Mouse (Mus musculus) E14TG2a.4 (cell line): ENCODE data around the gene Csf2rb.
"Not testable (repeated sequence)": the region's sequence is repeated elsewhere in the genome, so short reads cannot be mapped to it uniquely, and the experiment has no call there.

ENCODE experiments used
- H3K27me3 ChIP-seq: 2 replicates; pipeline ENCODE4 v1.6.1; 2014; ENCODE audit warnings: low read length, control low read depth; ENCODE audit not compliant: insufficient read depth
- H3K36me3 ChIP-seq: 2 replicates; pipeline ENCODE4 v1.6.1; 2014; ENCODE audit warnings: low read length, control low read depth; ENCODE audit not compliant: insufficient read depth
- H3K4me1 ChIP-seq: replicated peaks from 2 replicates; pipeline ENCODE4 v1.6.1; 2014; ENCODE audit warnings: low read depth, low read length, control low read depth
- H3K4me3 ChIP-seq: replicated peaks from 2 replicates; pipeline ENCODE4 v1.5.1; 2014; ENCODE audit warnings: mild to moderate bottlenecking, low read length
- H3K9me3 ChIP-seq: 2 replicates; pipeline ENCODE4 v1.6.1; 2014; ENCODE audit warnings: low read length, control low read depth
- CTCF ChIP-seq: conservative IDR thresholded peaks from 2 replicates; pipeline ENCODE4 v1.5.1; 2014; ENCODE audit warnings: low read length
- NANOG ChIP-seq: IDR thresholded peaks from 2 replicates; pipeline ENCODE4 v1.6.1; 2014; ENCODE audit warnings: borderline replicate concordance, low read length, mixed read lengths
- POU5F1 ChIP-seq: IDR thresholded peaks from 2 replicates; pipeline ENCODE4 v1.6.1; 2014; ENCODE audit warnings: low read length, borderline replicate concordance

The Csf2rb gene

DNA sequence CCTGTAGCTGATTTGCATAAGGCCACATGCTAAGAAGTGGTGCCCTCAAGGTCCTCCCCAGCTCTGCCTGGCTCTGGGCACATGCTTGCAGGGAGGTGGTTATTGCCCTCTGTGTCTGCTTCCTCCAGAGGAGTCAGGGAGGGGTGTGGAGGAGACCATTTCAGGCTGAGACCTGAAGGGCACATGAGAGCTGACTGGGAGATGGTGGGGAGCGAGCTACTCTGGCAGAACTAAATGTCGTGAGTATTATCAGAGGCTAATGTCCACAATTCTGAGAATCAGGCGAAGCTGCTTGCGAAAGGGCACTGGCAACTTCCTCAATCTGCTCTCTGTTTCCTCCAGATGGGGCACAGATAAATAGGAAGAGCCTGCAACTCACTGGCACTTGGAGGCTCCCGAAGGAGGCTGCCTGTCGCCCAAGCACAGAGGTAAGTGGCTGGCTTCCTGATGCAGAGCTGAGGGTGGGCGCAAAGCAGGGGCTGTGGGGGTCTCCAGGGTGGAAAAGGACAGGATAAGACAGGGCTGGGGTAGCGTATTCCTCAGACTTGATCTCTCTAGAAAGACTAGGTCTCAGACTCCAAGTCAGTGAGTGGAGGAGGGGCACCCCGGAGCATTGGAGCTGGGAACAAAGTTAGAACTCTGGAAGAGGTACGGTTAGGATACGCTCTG, at the start of gene Csf2rb:
Csf2rb (plus strand) TSS at position 82 of the 669 bp plus-strand sequence.
- no peaks in the 10 kb centered on the region for H3K27me3 ChIP-seq
- H3K36me3 ChIP-seq, result no peaks in the 10 kb centered on the region
- TF ChIP-seq CTCF, result no peak
- TF ChIP-seq POU5F1, result no peak
- TF ChIP-seq NANOG, result no peak
- H3K4me1 ChIP-seq, result no peaks in the 10 kb centered on the region
- H3K9me3 ChIP-seq, result no peaks in the 10 kb centered on the region
- no peak within 1 kb of the TSS for H3K4me3 ChIP-seq

DNA sequence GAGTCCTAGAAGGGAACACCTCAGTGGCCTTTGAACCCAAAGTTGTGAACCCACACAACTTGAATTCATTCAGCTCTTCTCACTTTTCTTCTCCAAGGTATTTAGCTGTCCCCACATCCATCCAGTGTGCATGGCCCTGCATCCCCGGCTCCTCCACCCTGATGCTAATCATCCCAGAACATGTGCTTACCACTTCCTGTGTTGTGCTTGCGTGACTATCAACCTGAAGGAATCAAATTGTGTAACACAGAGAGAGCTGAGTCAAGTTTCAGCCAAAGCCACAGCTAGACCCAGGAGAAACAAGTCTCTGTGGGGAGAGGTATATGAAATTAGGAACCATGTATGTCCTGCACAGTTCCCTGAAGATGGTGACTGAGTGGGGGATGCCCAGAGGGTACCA, 47.2 kb upstream of the Csf2rb start:
- no peaks in the 10 kb centered on the region for H3K9me3 ChIP-seq
- TF ChIP-seq CTCF (no peak), NANOG (no peak), POU5F1 (no peak)
- H3K27me3 ChIP-seq, result no peaks in the 10 kb centered on the region
- no peaks in the 10 kb centered on the region for H3K36me3 ChIP-seq
- H3K4me1 ChIP-seq, result peaks cover 4% of the 10 kb centered on the region
- H3K4me3 ChIP-seq, result no peak overlapping the region

DNA sequence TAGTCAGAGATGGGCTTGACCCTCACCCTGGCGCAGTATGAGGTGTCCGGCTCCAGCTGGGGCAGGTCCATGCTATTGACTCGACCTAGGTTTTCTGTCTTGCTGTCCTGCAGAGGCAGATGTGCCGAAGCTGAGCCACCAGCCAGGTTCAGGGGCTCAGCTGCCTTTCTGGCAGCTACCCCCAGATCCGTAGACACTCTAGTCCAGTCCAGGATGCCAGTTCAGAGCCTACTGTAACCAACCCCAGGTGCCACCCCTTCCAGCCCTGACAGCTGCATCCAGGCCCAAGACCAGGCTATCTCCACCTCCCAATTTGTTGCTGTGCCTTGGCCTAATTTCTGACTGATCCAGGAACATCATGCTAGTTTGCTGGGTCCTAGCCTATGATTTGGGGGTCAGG, 37.6 kb upstream of the Csf2rb start:
- Histone ChIP-seq H3K27me3 (no peaks in the 10 kb centered on the region), H3K4me3 (no peak overlapping the region), H3K9me3 (no peaks in the 10 kb centered on the region), H3K4me1 (no peaks in the 10 kb centered on the region), H3K36me3 (no peaks in the 10 kb centered on the region)
- TF ChIP-seq CTCF, result no peak
- TF ChIP-seq POU5F1, result no peak

DNA sequence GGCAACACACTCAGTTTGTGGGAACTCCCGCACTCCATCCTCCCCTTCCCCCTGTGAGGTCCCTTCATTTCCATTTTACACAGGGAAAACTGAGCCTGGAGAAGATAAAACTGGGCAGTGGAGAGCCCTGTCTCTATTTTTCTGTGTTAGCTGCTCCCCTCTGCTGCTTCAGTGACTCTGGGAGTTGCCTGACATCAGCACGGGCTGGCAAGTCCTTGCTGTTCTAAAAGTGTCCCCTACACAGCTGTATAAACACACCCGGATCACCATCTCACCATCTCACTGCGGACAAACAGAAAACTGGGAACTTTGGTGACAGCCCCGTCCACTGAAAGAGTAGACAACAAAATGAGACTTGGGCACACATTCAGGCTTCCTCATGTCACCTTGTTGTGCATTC, 35.8 kb upstream of the Csf2rb start:
- H3K4me1 ChIP-seq, H3K4me3 ChIP-seq, H3K9me3 ChIP-seq, H3K27me3 ChIP-seq, H3K36me3 ChIP-seq: not testable (repeated sequence)

DNA sequence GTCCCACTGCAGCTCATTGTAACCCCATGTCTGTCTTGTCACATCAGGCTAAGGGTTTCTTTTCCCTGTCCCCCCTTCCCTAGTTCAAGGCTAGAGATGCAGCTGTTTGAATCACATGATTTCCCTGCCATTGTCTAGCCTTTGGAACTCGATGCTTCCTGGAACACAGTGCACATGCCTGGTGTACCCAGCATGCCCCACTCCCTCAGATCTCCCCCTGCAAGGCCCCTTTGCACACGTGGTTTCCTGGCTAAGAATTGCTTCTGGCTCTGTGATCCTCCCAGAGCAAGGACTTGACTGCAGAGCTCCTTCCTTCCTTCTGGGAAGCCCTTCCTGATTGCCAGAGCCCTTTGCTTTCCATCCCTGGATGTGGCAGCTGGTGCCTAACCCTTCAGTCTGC, 32.3 kb upstream of the Csf2rb start:
- not testable (repeated sequence) for H3K4me3 ChIP-seq, H3K4me1 ChIP-seq, H3K27me3 ChIP-seq, H3K9me3 ChIP-seq, H3K36me3 ChIP-seq

DNA sequence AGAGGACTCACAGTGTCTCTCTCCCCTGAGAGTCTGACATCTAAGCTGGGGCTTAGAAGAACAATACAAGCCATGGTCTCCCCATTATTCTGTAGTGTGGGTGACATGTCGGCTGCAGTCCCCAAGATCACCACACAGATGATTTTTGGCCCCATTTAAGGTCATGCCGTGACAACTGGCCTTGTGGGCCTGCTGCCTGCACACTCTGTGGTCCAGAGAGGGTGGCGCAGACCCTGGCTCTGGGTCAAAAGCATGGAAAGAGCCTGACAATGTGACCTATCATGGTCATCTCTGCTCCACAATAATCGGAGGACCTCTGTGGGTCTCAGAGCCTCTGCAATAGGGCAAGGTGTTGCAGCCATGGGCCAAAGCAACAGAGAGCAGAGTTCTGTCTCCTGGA, 31.8 kb upstream of the Csf2rb start:
- H3K9me3 ChIP-seq, result no peaks in the 10 kb centered on the region
- TF ChIP-seq CTCF (no peak), NANOG (no peak), POU5F1 (no peak)
- no peaks in the 10 kb centered on the region for H3K36me3 ChIP-seq
- no peaks in the 10 kb centered on the region for H3K27me3 ChIP-seq
- H3K4me3 ChIP-seq, result no peak overlapping the region
- no peaks in the 10 kb centered on the region for H3K4me1 ChIP-seq

DNA sequence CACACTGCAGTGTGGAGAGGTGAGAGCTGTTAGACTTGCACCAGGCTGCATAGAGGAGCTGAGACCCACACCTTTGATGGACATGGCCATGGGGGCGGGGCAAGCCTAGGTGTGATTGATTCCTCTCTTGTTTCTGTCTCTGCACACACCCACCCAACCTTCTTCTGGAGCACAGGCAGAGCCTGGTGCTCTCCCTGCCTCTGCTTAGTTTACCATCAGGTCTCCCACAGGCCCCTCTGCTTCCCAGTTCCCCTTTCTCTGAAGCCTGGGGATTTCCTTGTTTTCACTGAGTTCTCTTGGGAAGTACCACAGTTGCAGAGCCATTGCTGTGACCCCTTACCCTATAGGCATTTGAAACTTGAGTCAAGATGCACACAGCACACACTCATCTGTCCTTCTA, 27.0 kb upstream of the Csf2rb start:
- Histone ChIP-seq H3K36me3 (no peaks in the 10 kb centered on the region), H3K4me1 (no peaks in the 10 kb centered on the region), H3K9me3 (no peaks in the 10 kb centered on the region), H3K4me3 (no peak overlapping the region), H3K27me3 (no peaks in the 10 kb centered on the region)
- TF ChIP-seq CTCF (no peak), NANOG (no peak), POU5F1 (no peak)

DNA sequence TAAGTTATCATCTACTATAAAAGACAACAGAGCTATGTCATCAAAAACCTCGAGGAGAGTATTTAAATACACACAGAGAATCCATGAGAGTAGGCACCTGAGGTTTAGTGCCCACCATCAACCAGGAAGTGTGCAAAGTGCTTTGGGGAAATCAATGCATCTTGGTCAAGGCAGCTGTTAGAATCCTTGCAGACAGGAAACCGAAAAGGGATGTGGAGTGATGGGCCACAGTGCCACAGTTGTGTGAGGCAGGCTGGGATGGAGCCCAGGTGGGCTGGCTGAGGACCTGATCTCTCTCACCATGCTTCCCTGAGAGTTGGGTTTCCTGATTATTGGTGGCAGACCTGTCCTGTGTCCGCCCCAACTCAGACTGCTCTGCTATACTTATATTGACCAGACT, 25.9 kb upstream of the Csf2rb start:
- H3K4me3 ChIP-seq, result no peak overlapping the region
- H3K9me3 ChIP-seq, result no peaks in the 10 kb centered on the region
- no peaks in the 10 kb centered on the region for H3K4me1 ChIP-seq
- H3K36me3 ChIP-seq, result no peaks in the 10 kb centered on the region
- TF ChIP-seq POU5F1 (no peak), NANOG (no peak), CTCF (no peak)
- no peaks in the 10 kb centered on the region for H3K27me3 ChIP-seq

DNA sequence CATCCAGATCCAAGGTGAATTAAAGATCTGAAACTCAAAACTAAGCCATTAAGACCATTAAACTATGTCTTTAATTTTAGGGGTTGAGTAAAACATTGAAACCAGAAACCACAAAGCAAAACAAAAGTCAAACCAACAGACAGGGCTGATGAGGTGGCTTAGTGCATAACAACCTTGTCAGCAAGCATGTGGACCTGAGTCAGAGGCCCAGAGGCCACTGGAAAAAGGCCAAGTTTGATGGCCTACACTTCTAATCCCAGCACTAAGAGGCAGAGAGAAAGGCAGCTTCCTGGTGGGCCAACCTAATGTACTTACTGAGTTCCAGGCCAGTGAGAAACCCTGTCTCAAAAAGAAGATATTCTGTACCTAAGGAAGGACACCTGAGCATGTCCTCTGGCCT, 24.8 kb upstream of the Csf2rb start:
- no peaks in the 10 kb centered on the region for H3K4me1 ChIP-seq
- no peak overlapping the region for H3K4me3 ChIP-seq
- no peak for TF ChIP-seq POU5F1
- no peak for TF ChIP-seq CTCF
- TF ChIP-seq NANOG, result no peak

DNA sequence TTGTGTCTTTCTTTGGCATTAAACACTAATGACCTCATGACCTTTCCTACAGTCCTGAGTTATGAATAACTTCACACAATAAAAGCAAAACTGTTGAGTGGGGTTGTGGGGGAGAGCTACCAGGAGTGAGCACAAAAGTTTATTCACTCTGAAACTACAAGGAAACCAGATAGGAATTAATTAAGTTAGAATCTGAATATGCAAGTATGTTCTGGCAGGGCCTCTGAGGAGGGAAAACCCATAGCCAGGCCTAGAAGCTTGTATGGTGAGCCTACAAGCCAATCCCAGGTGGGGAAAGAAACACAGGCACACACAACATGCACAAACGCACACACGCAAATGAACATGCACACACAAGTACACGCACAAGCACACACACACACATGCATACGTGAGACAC, 22.8 kb upstream of the Csf2rb start:
- Histone ChIP-seq H3K4me3 (no peak overlapping the region), H3K9me3 (no peaks in the 10 kb centered on the region), H3K4me1 (no peaks in the 10 kb centered on the region), H3K27me3 (no peaks in the 10 kb centered on the region), H3K36me3 (no peaks in the 10 kb centered on the region)
- TF ChIP-seq NANOG (no peak), POU5F1 (no peak), CTCF (no peak)

More for the DNA sequence above, 24.8 kb upstream of the Csf2rb start:
- H3K36me3 ChIP-seq, result no peaks in the 10 kb centered on the region
- H3K9me3 ChIP-seq, result no peaks in the 10 kb centered on the region
- no peaks in the 10 kb centered on the region for H3K27me3 ChIP-seq
